Mouse (Mus musculus) pancreas, adult 10 weeks (tissue): ENCODE measurements around the gene Olfr291. TPM values are rescaled to one million over a fixed set of nuclear protein-coding genes. Genes with fewer than 3 reads are reported as not detected.

Source experiments
- polyA plus RNA-seq: library from polyadenylated mRNA; stranded (reverse); fragments of 350-450 nt; fragmentation: Illumina TruSeq; extraction: RNeasy Lipid Tissue Mini Kit (QIAGEN cat#74804); gene quantifications from one replicate; pipeline ENCODE4 v1.2.3, GENCODE M21; 2015; ENCODE audit warnings: low read depth, low replicate concordance; ENCODE audit not compliant: insufficient read depth

Olfr291 gene
- polyA plus RNA-seq, result not detected

GRCm38 (mm10) chr7:84853253-84853652, at the start of gene Olfr291:
Gene Olfr291 (plus strand): TSS chr7:84853553.

Other genes starting within 250 kb of the Olfr291 start
- gene Fah, start 246.8 kb upstream of the Olfr291 start, polyA plus RNA-seq, result 11.4 TPM
- gene Zfand6, start 163.6 kb upstream of the Olfr291 start, polyA plus RNA-seq, result 28.3 TPM
- not detected for gene Vmn2r65, start 110.6 kb downstream of the Olfr291 start, polyA plus RNA-seq
- gene Vmn2r66, start 158.7 kb downstream of the Olfr291 start, polyA plus RNA-seq, result not detected